Mouse (Mus musculus) lung, postnatal 0 days (tissue): ENCODE measurements around the gene Bckdhb. TPM values are rescaled to one million over a fixed set of nuclear protein-coding genes. Genes with fewer than 3 reads are reported as not detected.
A peak's percentile ranks its signal among the peaks of the same experiment; 100 is the strongest.

Experiments
- ATAC-seq: fragments of 200-750 bp; cut with Nextera tagmentation; 2 replicates; pipeline ENCODE4 v1.8.0; 2017; ENCODE audit warnings: moderate library complexity
- DNase-seq: peaks from one replicate; pipeline ENCODE4 v3.0.0-alpha.2; 2016; ENCODE audit warnings: low spot score
- H3K27ac ChIP-seq: fragments of 300-500 bp; sonication (generic); 2 replicates; pipeline ENCODE4 v1.5.1; 2014; ENCODE audit warnings: antibody characterized with exemption, mild to moderate bottlenecking, low read length, mixed read lengths
- H3K27me3 ChIP-seq: fragments of 300-500 bp; sonication (generic); replicated peaks from 2 replicates; pipeline ENCODE4 v1.6.1; 2014; ENCODE audit warnings: low read length, mixed read lengths; ENCODE audit not compliant: insufficient read depth
- H3K36me3 ChIP-seq: fragments of 300-500 bp; sonication (generic); 2 replicates; pipeline ENCODE4 v1.6.1; 2014; ENCODE audit warnings: low read length, mixed read lengths; ENCODE audit not compliant: insufficient read depth
- H3K4me1 ChIP-seq: fragments of 300-500 bp; sonication (generic); 2 replicates; pipeline ENCODE4 v1.6.1; 2014; ENCODE audit warnings: antibody characterized with exemption, low read depth, low read length, mixed read lengths; ENCODE audit not compliant: insufficient read depth
- H3K4me2 ChIP-seq: fragments of 300-500 bp; sonication (generic); replicated peaks from 2 replicates; pipeline ENCODE4 v1.6.1; 2014; ENCODE audit warnings: low read depth, mild to moderate bottlenecking, low read length, moderate library complexity, mixed read lengths
- H3K4me3 ChIP-seq: fragments of 300-500 bp; sonication (generic); 2 replicates; pipeline ENCODE4 v1.5.1; 2014; ENCODE audit warnings: low read depth, low read length
- H3K9ac ChIP-seq: fragments of 300-500 bp; sonication (generic); replicated peaks from 2 replicates; pipeline ENCODE4 v1.6.1; 2014; ENCODE audit warnings: low read depth, mild to moderate bottlenecking
- H3K9me3 ChIP-seq: fragments of 300-500 bp; sonication (generic); 2 replicates; pipeline ENCODE4 v1.6.1; 2016; ENCODE audit warnings: low read length, mixed read lengths
- CTCF ChIP-seq: IDR thresholded peaks from 2 replicates; pipeline ENCODE4 v1.5.1; 2016; ENCODE audit warnings: antibody characterized with exemption, mild to moderate bottlenecking
- EP300 ChIP-seq: IDR thresholded peaks from 2 replicates; pipeline ENCODE4 v1.6.1; 2016; ENCODE audit warnings: antibody characterized with exemption, mild to moderate bottlenecking, control low read depth
- WGBS: fragments of 180-500 bp; shearing (Covaris S2); extraction: QIAGEN DNeasy Blood & Tissue Kit; methylation state at CpG from one replicate; pipeline ENCODE4 v1.1.7; 2014; 5-methylcytosine and 5-hydroxymethylcytosine counted together
- polyA plus RNA-seq: library from polyadenylated mRNA; unstranded; fragments of >200 nt; fragmentation: Nextera tagmentation; extraction: Ambion mirVana; gene quantifications from 2 replicates; pipeline ENCODE4 v1.2.1, GENCODE M21; 2015

The Bckdhb gene
- polyA plus RNA-seq, 1 experiment from 2014 or later, result 11.8 TPM

DNA sequence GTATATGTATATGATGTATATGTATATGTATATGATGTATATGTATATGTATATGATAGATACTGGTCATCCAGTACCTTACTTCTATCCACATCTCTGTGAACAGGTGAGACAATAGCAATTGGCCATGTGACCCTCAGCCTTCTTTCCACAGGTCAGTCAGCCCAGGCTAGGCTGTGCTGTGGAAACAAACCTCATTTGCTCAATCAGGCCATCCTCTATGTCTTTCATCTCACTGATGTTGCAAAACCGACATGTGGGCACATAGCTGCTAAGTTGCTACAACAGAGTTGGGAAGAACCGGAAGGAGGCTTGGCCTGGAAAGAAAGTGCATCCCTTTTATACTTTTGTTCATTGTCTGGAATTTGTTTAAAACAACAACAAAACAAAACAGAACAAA, 22.9 kb upstream of the Bckdhb start:
- H3K4me1 ChIP-seq, result no peaks in the 10 kb centered on the region
- H3K27ac ChIP-seq, result no peak overlapping the region
- H3K9ac ChIP-seq, result no peak overlapping the region
- H3K4me3 ChIP-seq, result no peak overlapping the region
- TF ChIP-seq EP300, result no peak
- no peak for TF ChIP-seq CTCF
- ATAC-seq (no peak), DNase-seq (no peak)
- no peaks in the 10 kb centered on the region for H3K9me3 ChIP-seq
- 89% methylated on average over 2 of the region's 2 CpGs for WGBS
- no peaks in the 10 kb centered on the region for H3K36me3 ChIP-seq
- H3K27me3 ChIP-seq, result no peaks in the 10 kb centered on the region
- H3K4me2 ChIP-seq, result no peak overlapping the region

DNA sequence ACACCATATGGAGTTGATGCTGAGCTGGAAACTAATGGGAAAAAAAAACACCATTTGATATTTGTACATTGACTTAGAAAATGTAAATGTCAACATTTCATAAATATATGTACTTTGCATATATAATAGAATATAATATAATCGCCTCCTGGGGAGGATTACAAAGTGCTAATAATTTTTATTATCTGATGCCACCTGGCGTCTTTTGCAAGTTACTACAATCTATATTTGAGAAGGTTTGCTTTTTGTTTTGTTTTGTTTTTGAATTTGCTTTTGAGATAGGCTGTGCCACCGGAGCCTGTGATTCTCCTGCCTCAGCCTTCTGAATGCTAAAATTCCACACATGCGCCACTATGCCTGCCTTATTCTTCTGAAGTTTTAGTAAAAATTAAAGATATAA, 19.1 kb upstream of the Bckdhb start:
- Histone ChIP-seq H3K9ac (no peak overlapping the region), H3K4me1 (no peaks in the 10 kb centered on the region), H3K9me3 (no peaks in the 10 kb centered on the region), H3K4me3 (no peak overlapping the region), H3K27ac (no peak overlapping the region), H3K27me3 (no peaks in the 10 kb centered on the region), H3K36me3 (no peaks in the 10 kb centered on the region), H3K4me2 (no peak overlapping the region)
- DNase-seq (peak; percentile 54), ATAC-seq (no peak)
- 57% methylated on average over 4 of the region's 4 CpGs for WGBS
- TF ChIP-seq CTCF (peak; percentile 41), EP300 (no peak)

DNA sequence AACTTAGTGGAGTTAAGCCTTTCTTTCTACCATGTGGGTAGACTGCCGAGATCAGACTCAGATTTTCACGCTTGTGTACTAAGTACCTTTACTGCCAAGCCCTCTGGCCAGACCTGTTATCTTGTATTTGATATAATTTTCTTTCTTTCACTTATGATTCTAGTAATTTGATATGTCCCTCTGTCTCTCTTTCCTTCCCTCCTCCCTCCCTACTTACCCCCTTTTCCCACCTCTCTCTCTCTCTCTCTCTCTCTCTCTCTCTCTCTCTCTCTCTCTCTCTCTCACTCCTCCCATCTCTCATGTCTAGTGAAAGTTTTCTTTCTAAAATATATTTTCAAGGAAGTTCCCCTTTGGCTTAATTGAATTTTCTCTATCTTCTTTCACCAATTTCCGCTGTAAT, 17.9 kb upstream of the Bckdhb start:
- Histone ChIP-seq H3K4me2 (no peak overlapping the region), H3K9ac (no peak overlapping the region), H3K9me3 (no peaks in the 10 kb centered on the region), H3K27me3 (no peaks in the 10 kb centered on the region), H3K4me3 (no peak overlapping the region), H3K36me3 (no peaks in the 10 kb centered on the region), H3K27ac (no peak overlapping the region), H3K4me1 (no peaks in the 10 kb centered on the region)
- 76% methylated on average over 3 of the region's 3 CpGs for WGBS
- ATAC-seq (no peak), DNase-seq (no peak)
- TF ChIP-seq EP300, result no peak
- TF ChIP-seq CTCF, result no peak

DNA sequence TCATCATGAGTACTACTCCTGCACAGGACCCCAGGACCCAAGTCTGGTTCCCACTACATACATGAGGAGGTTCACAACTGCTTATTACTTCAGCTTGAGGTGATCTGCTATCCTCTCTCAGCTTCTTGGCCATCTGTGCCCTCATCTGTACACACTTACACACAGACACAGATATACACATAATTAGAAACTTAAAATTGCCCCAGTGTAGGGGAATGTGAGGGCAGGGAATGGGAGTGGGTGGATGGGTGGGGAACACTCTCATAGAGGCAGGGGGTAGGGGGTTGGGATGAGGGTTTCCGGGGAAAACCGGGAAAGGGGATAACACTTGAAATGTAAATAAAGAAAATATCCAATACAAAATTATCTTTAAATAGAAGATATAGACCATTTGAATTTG, 15.1 kb upstream of the Bckdhb start:
- Histone ChIP-seq H3K27me3 (no peaks in the 10 kb centered on the region), H3K4me2 (no peak overlapping the region), H3K9ac (no peak overlapping the region), H3K36me3 (no peaks in the 10 kb centered on the region), H3K4me3 (no peak overlapping the region), H3K4me1 (no peaks in the 10 kb centered on the region), H3K27ac (no peak overlapping the region), H3K9me3 (no peaks in the 10 kb centered on the region)
- WGBS, result 77% methylated on average over 2 of the region's 2 CpGs
- no peak for ATAC-seq
- DNase-seq, result no peak
- no peak for TF ChIP-seq CTCF
- no peak for TF ChIP-seq EP300

DNA sequence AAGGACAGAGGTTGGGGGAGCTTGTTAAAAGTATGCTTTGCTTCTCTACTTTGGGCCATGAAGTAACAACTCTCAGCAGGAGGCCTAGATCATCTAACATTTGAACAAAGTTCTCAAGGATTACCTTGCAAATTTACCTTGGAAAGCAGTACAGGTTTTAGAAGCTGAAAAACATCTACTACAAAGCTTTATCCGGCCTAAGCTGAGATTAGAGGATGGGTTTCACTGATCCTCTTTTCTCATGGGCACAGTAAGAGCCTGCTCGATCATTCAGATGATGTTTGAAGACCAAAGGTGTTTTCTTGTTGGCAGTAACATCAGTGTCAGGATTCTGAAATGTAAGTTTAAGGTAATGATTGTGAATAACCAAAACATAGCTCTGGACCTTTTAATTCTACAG, 14.0 kb upstream of the Bckdhb start:
- TF ChIP-seq CTCF (no peak), EP300 (no peak)
- H3K36me3 ChIP-seq, result no peaks in the 10 kb centered on the region
- no peaks in the 10 kb centered on the region for H3K27me3 ChIP-seq
- no peak overlapping the region for H3K27ac ChIP-seq
- WGBS, result 76% methylated on average over 2 of the region's 2 CpGs
- no peaks in the 10 kb centered on the region for H3K9me3 ChIP-seq
- DNase-seq (no peak), ATAC-seq (no peak)
- H3K9ac ChIP-seq, result no peak overlapping the region
- no peak overlapping the region for H3K4me3 ChIP-seq
- H3K4me1 ChIP-seq, result no peaks in the 10 kb centered on the region
- no peak overlapping the region for H3K4me2 ChIP-seq

DNA sequence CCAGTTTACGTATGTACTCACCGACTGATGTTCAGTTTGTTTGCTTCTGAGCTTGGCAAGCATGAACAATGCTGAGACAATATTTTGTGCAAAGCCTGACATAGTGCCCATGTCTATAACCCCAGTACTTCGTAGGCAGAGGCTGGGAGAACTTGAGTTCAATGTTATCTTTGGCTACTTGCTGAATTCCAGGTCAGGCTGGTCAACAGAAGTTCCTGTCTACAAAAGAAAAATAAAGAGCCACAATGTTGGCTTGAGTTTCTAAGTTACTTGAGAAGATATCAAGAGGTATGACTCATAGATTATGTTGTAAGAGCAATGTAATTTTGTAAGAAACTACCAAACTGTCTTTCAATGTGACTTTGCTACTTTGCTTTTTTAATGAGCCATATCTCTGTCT, 2.9 kb upstream of the Bckdhb start:
- ATAC-seq, result no peak
- TF ChIP-seq EP300 (no peak), CTCF (no peak)

DNA sequence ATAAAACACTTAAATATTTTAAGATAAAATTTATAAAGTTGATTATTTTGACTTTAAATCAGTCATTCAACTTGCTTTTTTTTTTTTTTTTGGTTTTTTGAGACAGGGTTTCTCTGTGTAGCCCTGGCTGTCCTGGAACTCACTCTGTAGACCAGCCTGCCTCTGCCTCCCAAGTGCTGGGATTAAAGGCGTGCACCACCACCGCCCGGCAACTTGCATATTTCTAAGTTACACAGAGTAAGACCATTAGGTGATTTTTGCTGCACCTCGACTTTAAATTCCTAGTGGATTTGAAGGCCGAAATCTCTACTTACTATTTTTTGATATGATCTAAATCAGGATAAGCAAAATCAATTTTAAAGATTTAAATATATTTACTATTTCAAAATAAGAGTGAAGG, 589 bp upstream of the Bckdhb start:
- H3K9ac ChIP-seq, result no peak overlapping the region
- no peak for TF ChIP-seq EP300
- TF ChIP-seq CTCF, result no peak
- 87% methylated on average over 5 of the region's 5 CpGs for whole genome bisulfite sequencing
- peak overlapping the region; percentile 87 for H3K4me2 ChIP-seq
- no peaks in the 10 kb centered on the region for H3K27me3 ChIP-seq
- DNase-seq (no peak), ATAC-seq (no peak)
- no peaks in the 10 kb centered on the region for H3K9me3 ChIP-seq
- H3K27ac ChIP-seq, result peak overlapping the region; percentile 38; the same call in 1 of the 2 replicates
- no peaks in the 10 kb centered on the region for H3K4me1 ChIP-seq
- H3K36me3 ChIP-seq, result no peaks in the 10 kb centered on the region
- H3K4me3 ChIP-seq, result peak overlapping the region; percentile 58

More for the DNA sequence above, 2.9 kb upstream of the Bckdhb start:
- Histone ChIP-seq H3K27ac (no peak overlapping the region), H3K9ac (no peak overlapping the region), H3K9me3 (no peaks in the 10 kb centered on the region), H3K4me1 (no peaks in the 10 kb centered on the region), H3K27me3 (no peaks in the 10 kb centered on the region), H3K36me3 (no peaks in the 10 kb centered on the region), H3K4me3 (no peak overlapping the region), H3K4me2 (no peak overlapping the region)
- WGBS, result 65% methylated on average over 3 of the region's 3 CpGs
- DNase-seq, result peak; percentile 25
